In the genomic region with DNA sequence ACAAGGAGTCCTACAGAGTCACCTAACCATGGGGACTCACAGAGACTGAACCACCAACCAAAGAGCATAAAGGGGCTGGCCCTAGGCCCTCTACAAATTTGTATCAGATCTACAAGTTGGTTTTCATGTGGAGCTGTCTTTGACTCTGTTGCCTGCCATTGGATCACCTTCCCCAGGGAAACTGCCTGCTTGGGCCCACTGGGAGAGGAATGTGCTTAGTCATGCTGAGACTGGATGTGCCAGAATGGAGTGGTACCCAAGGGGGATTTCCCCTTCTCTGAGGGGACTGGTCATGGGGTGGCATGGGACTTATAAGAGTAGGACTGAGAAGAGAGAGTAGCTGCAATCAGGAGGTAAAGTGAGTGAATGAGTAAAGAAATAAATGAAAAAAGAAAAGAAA, we compare ENCODE assay signal across 18 mouse cellular contexts.
DNase-seq lines count a peak whose midpoint lies in the region; ATAC-seq and TF ChIP-seq lines count a peak whose summit lies in the region.
"Had no signal": no experiment of that assay in that cellular context is flagged by ENCODE, and none has a peak within 500 bp of the region (broad histone marks: within the 10 kb centered on the region; RNA-seq: fewer than 3 reads in every experiment).

No protein-coding gene starts in this region.

- no peak for TF ChIP-seq CTCF in gastrocnemius, adult 2 months (IDR thresholded peaks at IDR 0.05)

- H3K4me3 ChIP-seq in gastrocnemius, adult 2 months: no peak overlapping the region
- H3K4me3 ChIP-seq in myocyte: no peak overlapping the region
- H3K4me3 ChIP-seq in liver, embryonic 12.5 days: no peak overlapping the region
- H3K4me3 ChIP-seq: embryonic facial prominence, embryonic 15.5 days; forebrain, embryonic 15.5 days; heart, embryonic 12.5 days; hindbrain, embryonic 15.5 days had no signal

- no peak overlapping the region for H3ac ChIP-seq in myocyte (ENCODE audit: control insufficient read depth, insufficient read length)

- ATAC-seq in liver, embryonic 12.5 days: no peak
- ATAC-seq: forebrain, embryonic 15.5 days; intestine, postnatal 0 days had no signal

- no peak overlapping the region for H3K4me2 ChIP-seq in myocyte (ENCODE audit: low read depth)
- no peak overlapping the region for H3K4me2 ChIP-seq in liver, embryonic 12.5 days
- H3K4me2 ChIP-seq: embryonic facial prominence, embryonic 15.5 days; forebrain, embryonic 15.5 days; heart, embryonic 12.5 days; hindbrain, embryonic 15.5 days had no signal

- H3K9me3 ChIP-seq in liver, embryonic 12.5 days (replicated peaks): no peaks in the 10 kb centered on the region
- H3K9me3 ChIP-seq: embryonic facial prominence, embryonic 15.5 days; forebrain, embryonic 15.5 days; heart, embryonic 12.5 days; hindbrain, embryonic 15.5 days had no signal

- H3K79me2 ChIP-seq in myocyte (ENCODE audit: control insufficient read depth, insufficient read depth): no peaks in the 10 kb centered on the region

- peak; percentile 4 for DNase-seq in gastrocnemius, postnatal 25 days
- DNase-seq in gastrocnemius, adult 2 months: no peak
- DNase-seq in ES-CJ7 (ENCODE audit: low read depth, low spot score) (peak; percentile 28), NIH3T3 (ENCODE audit: low read depth) (peak; percentile 40)
- DNase-seq in left cerebral cortex, postnatal 14 days (ENCODE audit: low spot score in 2 of 2): no peak
- no peak for DNase-seq in adrenal gland, postnatal 36 days
- DNase-seq: adrenal gland, adult 2 months; adrenal gland, postnatal 25 days; cerebellum, adult 2 months; embryo, embryonic 11 days; gastrocnemius, postnatal 10 days had no signal

- no peak overlapping the region for H3K27ac ChIP-seq in gastrocnemius, adult 2 months
- no peak overlapping the region for H3K27ac ChIP-seq in liver, embryonic 12.5 days
- H3K27ac ChIP-seq: embryonic facial prominence, embryonic 15.5 days; forebrain, embryonic 15.5 days; hindbrain, embryonic 15.5 days had no signal

- intact Hi-C loops in gastrocnemius, adult 2 months (cut with DNase I): no loop called here
- intact Hi-C loops in left cerebral cortex, postnatal 14 days (cut with DNase I): no loop called here

- H3K27me3 ChIP-seq in myocyte (ENCODE audit: control insufficient read depth, insufficient read depth, insufficient read length): no peaks in the 10 kb centered on the region
- no peaks in the 10 kb centered on the region for H3K27me3 ChIP-seq in liver, embryonic 12.5 days (replicated peaks)
- H3K27me3 ChIP-seq: embryonic facial prominence, embryonic 15.5 days; forebrain, embryonic 15.5 days; heart, embryonic 12.5 days; hindbrain, embryonic 15.5 days had no signal

- no peaks in the 10 kb centered on the region for H3K36me3 ChIP-seq in myocyte (ENCODE audit: control insufficient read depth, insufficient read depth)
- no peaks in the 10 kb centered on the region for H3K36me3 ChIP-seq in liver, embryonic 12.5 days
- H3K36me3 ChIP-seq: embryonic facial prominence, embryonic 15.5 days; forebrain, embryonic 15.5 days; heart, embryonic 12.5 days; hindbrain, embryonic 15.5 days had no signal

- no peaks in the 10 kb centered on the region for H3K4me1 ChIP-seq in liver, embryonic 12.5 days
- H3K4me1 ChIP-seq: embryonic facial prominence, embryonic 15.5 days; forebrain, embryonic 15.5 days; heart, embryonic 12.5 days; hindbrain, embryonic 15.5 days had no signal

- H3K9ac ChIP-seq in liver, embryonic 12.5 days: no peak overlapping the region
- H3K9ac ChIP-seq: embryonic facial prominence, embryonic 15.5 days; forebrain, embryonic 15.5 days; heart, embryonic 12.5 days; hindbrain, embryonic 15.5 days had no signal

- no peak for TF ChIP-seq POLR2A in myocyte (IDR thresholded peaks at IDR 0.05; ENCODE audit: insufficient read length, low read depth)

TF ChIP-seq in myocyte, 11 proteins besides CTCF, POLR2A, EP300 and RAD21:
- no peak for TF ChIP-seq TCF12 (IDR thresholded peaks at IDR 0.05; ENCODE audit: insufficient read depth, poor library complexity, severe bottlenecking)
- TF ChIP-seq CEBPB (IDR thresholded peaks at IDR 0.05; ENCODE audit: insufficient read depth, poor library complexity, severe bottlenecking): peak; percentile 63
- no peak for TF ChIP-seq SRF (IDR thresholded peaks at IDR 0.05; ENCODE audit: control insufficient read depth, insufficient read length, low read depth)
- no peak for TF ChIP-seq USF1 (IDR thresholded peaks at IDR 0.05; ENCODE audit: low read depth)
- TF ChIP-seq POLR2AphosphoS2 (IDR thresholded peaks at IDR 0.05; ENCODE audit: insufficient read length, low read depth): no peak

Comparison
In these comparisons a context has a peak if more than half of its experiments do, and no peak if none do; other contexts are left out.
1. DNase-seq: peak in gastrocnemius, postnatal 25 days (single experiment), ES-CJ7 (single experiment) and NIH3T3 (single experiment); none in gastrocnemius, adult 2 months (single experiment), left cerebral cortex, postnatal 14 days (0 of 2) and adrenal gland, postnatal 36 days (0 of 2).